Mouse (Mus musculus): ENCODE measurements around the gene Ctxn1.

The Ctxn1 gene

GRCm38 (mm10) chr8:4214006-4214980, 44.8 kb downstream of the Ctxn1 start:
- no peak for DNase-seq (ENCODE audit: low spot score)

- DNase-seq (ENCODE audit: low spot score), result no peak
Observed at GRCm38 (mm10) chr8:4213210-4214005, 45.7 kb downstream of the Ctxn1 start.

- DNase-seq (ENCODE audit: low spot score), result no peak
Observed at GRCm38 (mm10) chr8:4212809-4213209, 46.3 kb downstream of the Ctxn1 start.

GRCm38 (mm10) chr8:4211097-4211496, 48.0 kb downstream of the Ctxn1 start:
- no peak for DNase-seq (ENCODE audit: low spot score)
